ENCODE assay signal across 10 mouse cellular contexts in the genomic region with DNA sequence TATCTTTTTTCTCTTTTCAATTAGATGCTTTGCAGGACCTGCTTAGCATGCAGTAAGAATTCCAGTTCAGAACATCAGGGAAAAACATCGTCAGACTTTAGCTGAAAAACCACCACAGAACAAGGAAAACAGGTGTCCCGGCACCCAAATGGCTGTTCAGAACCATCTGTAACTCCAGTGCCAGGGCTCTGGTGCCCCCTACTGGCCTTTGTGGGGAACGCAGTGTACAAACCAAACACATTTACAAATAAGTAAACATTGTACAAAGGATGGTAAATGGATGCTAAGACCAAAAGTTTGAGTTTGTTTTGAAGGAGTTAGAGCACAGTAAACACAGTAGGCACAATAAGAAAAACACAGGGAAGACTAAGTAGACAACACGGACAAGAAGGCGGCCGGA.
DNase-seq lines count a peak whose midpoint lies in the region; ATAC-seq and TF ChIP-seq lines count a peak whose summit lies in the region.
"Had no signal": no experiment of that assay in that cellular context is flagged by ENCODE, and none has a peak within 500 bp of the region (broad histone marks: within the 10 kb centered on the region; RNA-seq: fewer than 3 reads in every experiment).

No protein-coding gene starts in this region.

- WGBS in lung, postnatal 0 days = 87% methylated on average over 6 of the region's 6 CpGs

- H3K27me3 ChIP-seq in lung, postnatal 0 days (replicated peaks; ENCODE audit: insufficient read depth, low read length) = no peaks in the 10 kb centered on the region
- H3K27me3 ChIP-seq: neural tube, embryonic 12.5 days had no signal

- no peak overlapping the region for H3K9ac ChIP-seq in lung, postnatal 0 days (replicated peaks; ENCODE audit: low read depth)
- H3K9ac ChIP-seq: neural tube, embryonic 12.5 days had no signal

- no peak overlapping the region for H3K4me3 ChIP-seq in lung, postnatal 0 days (ENCODE audit: low read depth, low read length)
- H3K4me3 ChIP-seq: neural tube, embryonic 12.5 days had no signal

- peak; percentile 7 to 17 for DNase-seq in cerebellum, postnatal 14 days
- DNase-seq in cerebellum, adult 11-12 months = no peak
- no peak for DNase-seq in lung, postnatal 0 days (ENCODE audit: low spot score)
- DNase-seq in lung, postnatal 4 days = no peak
- peak; percentile 29 for DNase-seq in c-Kit-positive CD71-positive TER-119-positive erythroid progenitor cells, embryonic 14.5 days (ENCODE audit: low spot score)
- DNase-seq in thymus, postnatal 0 days (ENCODE audit: low spot score) = peak; percentile 24
- no peak for DNase-seq in adrenal gland, adult 2 months
- no peak for DNase-seq in right cerebral cortex, postnatal 10 days (ENCODE audit: low spot score in 2 of 2)
- DNase-seq: layer of hippocampus, postnatal 36 days had no signal

- H3K4me1 ChIP-seq in lung, postnatal 0 days (ENCODE audit: insufficient read depth, low read depth, low read length) = no peaks in the 10 kb centered on the region
- H3K4me1 ChIP-seq: neural tube, embryonic 12.5 days had no signal

- ATAC-seq in lung, postnatal 0 days = no peak

- H3K27ac ChIP-seq in lung, postnatal 0 days (ENCODE audit: low read length) = no peak overlapping the region
- H3K27ac ChIP-seq: neural tube, embryonic 12.5 days had no signal

- TF ChIP-seq EP300 in lung, postnatal 0 days (IDR thresholded peaks at IDR 0.05) = no peak

- H3K4me2 ChIP-seq in lung, postnatal 0 days (replicated peaks; ENCODE audit: low read depth, low read length) = no peak overlapping the region
- H3K4me2 ChIP-seq: neural tube, embryonic 12.5 days had no signal

- H3K9me3 ChIP-seq in lung, postnatal 0 days (ENCODE audit: low read length) = no peaks in the 10 kb centered on the region
- H3K9me3 ChIP-seq: neural tube, embryonic 12.5 days had no signal

- TF ChIP-seq CTCF in lung, postnatal 0 days (IDR thresholded peaks at IDR 0.05) = peak; percentile 61

- H3K36me3 ChIP-seq in lung, postnatal 0 days (ENCODE audit: insufficient read depth, low read length) = peaks cover 6% of the 10 kb centered on the region; the same call in 1 of the 2 replicates

Comparison
In these comparisons a context has a peak if more than half of its experiments do, and no peak if none do; other contexts are left out.
1. DNase-seq: peak in cerebellum, postnatal 14 days (2 of 2), c-Kit-positive CD71-positive TER-119-positive erythroid progenitor cells, embryonic 14.5 days (single experiment) and thymus, postnatal 0 days (single experiment); none in cerebellum, adult 11-12 months (single experiment), lung, postnatal 0 days (single experiment), lung, postnatal 4 days (0 of 2), adrenal gland, adult 2 months (single experiment) and right cerebral cortex, postnatal 10 days (0 of 2).